Mouse (Mus musculus): ENCODE data around the gene Mctp2. TPM values are rescaled to one million over a fixed set of nuclear protein-coding genes. Genes with fewer than 3 reads are reported as not detected.
A peak's percentile ranks its signal among the peaks of the same experiment; 100 is the strongest.

The Mctp2 gene
- polyA plus RNA-seq (2014; fragmentation: Nextera tagmentation; extraction: Ambion mirVana), result 1.4 and 1.6 TPM in 2 replicates

DNA sequence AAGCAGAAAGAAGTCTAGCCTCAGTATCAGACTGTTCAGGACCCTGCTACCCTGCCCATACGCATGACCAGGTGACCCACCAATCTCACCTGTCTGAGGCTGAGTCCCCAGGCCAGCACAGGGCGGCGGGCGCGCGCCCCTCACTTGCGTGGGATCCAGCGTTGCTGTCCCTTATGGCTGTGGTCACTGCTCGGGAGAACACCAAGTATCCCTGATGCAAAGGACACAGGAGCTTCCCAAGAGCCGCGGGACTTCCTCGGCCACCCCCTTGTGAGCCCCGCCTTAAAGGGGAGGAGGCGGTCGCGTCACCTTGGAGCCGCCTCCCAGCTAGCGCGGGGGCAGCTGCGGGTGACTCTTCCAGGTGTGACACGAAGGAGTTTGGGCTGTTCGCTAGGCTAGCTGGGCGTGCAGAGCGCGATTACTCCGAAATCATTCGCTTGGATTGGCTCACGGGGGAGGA is at the start of gene Mctp2:
TSS of gene Mctp2 (minus strand) at position 227 of the 460 bp plus-strand sequence.
- Histone ChIP-seq H3K4me2 (ENCODE audit: low read depth, low read length) (peak within 1 kb of the TSS; percentile 98), H3K4me3 (ENCODE audit: low read depth, low read length) (peak within 1 kb of the TSS; percentile 60), H3K27ac (replicated peaks; ENCODE audit: low read depth, low read length) (0 out of 2 replicates have a peak within 1 kb of the TSS, but pooled peaks have one; percentile 8), H3K4me1 (ENCODE audit: control insufficient read depth, insufficient read depth, low read length) (0 out of 2 replicates have a peak, but pooled peaks cover 4% of the 10 kb centered on the region), H3K27me3 (replicated peaks; ENCODE audit: control insufficient read depth, insufficient read depth, low read length) (peaks cover 3% of the 10 kb centered on the region; the same call in 1 of the 2 replicates), H3K9ac (ENCODE audit: low read depth, low read length) (peak within 1 kb of the TSS; percentile 62), H3K9me3 (ENCODE audit: control insufficient read depth, low read length) (no peaks in the 10 kb centered on the region), H3K36me3 (ENCODE audit: control insufficient read depth, insufficient read depth, low read length) (no peaks in the 10 kb centered on the region)
- WGBS, result under 1% methylated on average over 28 of the region's 28 CpGs
- DNase-seq (ENCODE audit: low spot score) (peak; percentile 88), ATAC-seq (ENCODE audit: low read depth) (peak; percentile 92)

DNA sequence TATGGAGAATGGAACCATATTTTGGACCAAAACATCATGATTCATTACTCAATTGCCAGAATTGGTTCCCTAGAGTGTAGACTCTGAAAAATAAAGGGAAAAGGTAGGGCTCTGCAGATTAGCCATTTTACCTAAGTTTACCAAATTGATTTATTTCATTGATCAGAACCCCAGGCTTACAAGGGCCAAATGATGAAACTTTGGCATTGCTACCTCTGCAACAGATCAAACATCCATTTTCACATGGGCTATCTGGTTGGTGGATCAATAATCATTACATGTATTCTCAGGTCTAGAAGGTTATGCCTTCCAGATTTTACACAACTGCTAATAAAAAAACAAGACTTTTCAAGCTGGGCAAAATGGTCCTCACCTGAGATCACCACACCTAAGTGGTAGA is 39.5 kb upstream of the Mctp2 start:
- no peak for DNase-seq (ENCODE audit: low spot score)
- no peaks in the 10 kb centered on the region for H3K27me3 ChIP-seq (replicated peaks; ENCODE audit: control insufficient read depth, insufficient read depth, low read length)
- no peak overlapping the region for H3K4me2 ChIP-seq (ENCODE audit: low read depth, low read length)
- no peak overlapping the region for H3K9ac ChIP-seq (ENCODE audit: low read depth, low read length)
- ATAC-seq (ENCODE audit: low read depth), result no peak
- H3K4me1 ChIP-seq (ENCODE audit: control insufficient read depth, insufficient read depth, low read length), result no peaks in the 10 kb centered on the region
- H3K4me3 ChIP-seq (ENCODE audit: low read depth, low read length), result no peak overlapping the region
- no peaks in the 10 kb centered on the region for H3K9me3 ChIP-seq (ENCODE audit: control insufficient read depth, low read length)
- no peaks in the 10 kb centered on the region for H3K36me3 ChIP-seq (ENCODE audit: control insufficient read depth, insufficient read depth, low read length)
- no peak overlapping the region for H3K27ac ChIP-seq (replicated peaks; ENCODE audit: low read depth, low read length)

DNA sequence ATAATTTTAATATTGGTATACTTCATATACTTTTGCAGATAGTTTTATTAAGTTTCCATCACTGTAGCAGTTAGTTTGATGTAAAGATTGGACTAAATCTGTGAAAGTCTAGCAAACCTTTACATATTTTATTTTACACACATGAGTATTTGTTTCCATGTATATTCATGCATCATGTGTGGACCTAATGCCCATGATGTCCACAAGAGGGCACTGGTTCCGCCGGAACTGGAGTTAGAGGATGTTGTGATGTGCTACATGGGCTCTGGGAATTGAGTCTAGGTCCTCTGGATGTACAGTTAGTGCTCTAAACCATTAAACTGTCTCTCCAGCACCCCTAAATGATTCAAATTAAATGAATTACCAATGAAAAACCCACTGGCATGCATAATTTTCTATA is 37.3 kb upstream of the Mctp2 start:
- WGBS, result 64% methylated on average over 2 of the region's 2 CpGs
- H3K27me3 ChIP-seq (replicated peaks; ENCODE audit: control insufficient read depth, insufficient read depth, low read length), result no peaks in the 10 kb centered on the region
- no peak overlapping the region for H3K9ac ChIP-seq (ENCODE audit: low read depth, low read length)
- H3K4me3 ChIP-seq (ENCODE audit: low read depth, low read length), result no peak overlapping the region
- H3K4me2 ChIP-seq (ENCODE audit: low read depth, low read length), result no peak overlapping the region
- H3K36me3 ChIP-seq (ENCODE audit: control insufficient read depth, insufficient read depth, low read length), result no peaks in the 10 kb centered on the region
- H3K4me1 ChIP-seq (ENCODE audit: control insufficient read depth, insufficient read depth, low read length), result no peaks in the 10 kb centered on the region
- ATAC-seq (ENCODE audit: low read depth) (no peak), DNase-seq (ENCODE audit: low spot score) (no peak)
- no peak overlapping the region for H3K27ac ChIP-seq (replicated peaks; ENCODE audit: low read depth, low read length)
- no peaks in the 10 kb centered on the region for H3K9me3 ChIP-seq (ENCODE audit: control insufficient read depth, low read length)

DNA sequence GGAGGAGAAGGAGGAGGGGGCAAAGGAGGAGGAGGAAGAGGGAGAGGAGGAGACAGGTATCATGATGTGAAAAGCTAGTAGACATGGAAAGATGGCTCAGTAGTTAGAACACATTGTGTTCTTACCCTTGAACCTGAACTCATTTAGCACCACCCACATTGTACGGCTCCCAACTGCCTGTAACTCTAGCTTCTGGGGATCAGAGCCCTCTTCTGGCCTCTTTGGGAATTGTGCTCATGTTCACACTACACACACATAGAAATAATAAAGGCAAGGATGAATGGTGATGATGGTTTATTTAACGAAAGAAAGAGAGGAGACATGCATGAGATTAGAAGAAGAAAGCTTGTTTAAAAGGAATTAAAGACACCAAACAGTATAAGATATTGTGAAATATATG is 36.4 kb upstream of the Mctp2 start:
- no peak overlapping the region for H3K4me2 ChIP-seq (ENCODE audit: low read depth, low read length)
- no peak overlapping the region for H3K9ac ChIP-seq (ENCODE audit: low read depth, low read length)
- H3K27me3 ChIP-seq (replicated peaks; ENCODE audit: control insufficient read depth, insufficient read depth, low read length), result no peaks in the 10 kb centered on the region
- no peak for ATAC-seq (ENCODE audit: low read depth)
- no peaks in the 10 kb centered on the region for H3K9me3 ChIP-seq (ENCODE audit: control insufficient read depth, low read length)
- no peak overlapping the region for H3K27ac ChIP-seq (replicated peaks; ENCODE audit: low read depth, low read length)
- H3K4me1 ChIP-seq (ENCODE audit: control insufficient read depth, insufficient read depth, low read length), result no peaks in the 10 kb centered on the region
- H3K36me3 ChIP-seq (ENCODE audit: control insufficient read depth, insufficient read depth, low read length), result no peaks in the 10 kb centered on the region
- H3K4me3 ChIP-seq (ENCODE audit: low read depth, low read length), result no peak overlapping the region
- DNase-seq (ENCODE audit: low spot score), result no peak
- 61% methylated on average over 2 of the region's 2 CpGs for WGBS

DNA sequence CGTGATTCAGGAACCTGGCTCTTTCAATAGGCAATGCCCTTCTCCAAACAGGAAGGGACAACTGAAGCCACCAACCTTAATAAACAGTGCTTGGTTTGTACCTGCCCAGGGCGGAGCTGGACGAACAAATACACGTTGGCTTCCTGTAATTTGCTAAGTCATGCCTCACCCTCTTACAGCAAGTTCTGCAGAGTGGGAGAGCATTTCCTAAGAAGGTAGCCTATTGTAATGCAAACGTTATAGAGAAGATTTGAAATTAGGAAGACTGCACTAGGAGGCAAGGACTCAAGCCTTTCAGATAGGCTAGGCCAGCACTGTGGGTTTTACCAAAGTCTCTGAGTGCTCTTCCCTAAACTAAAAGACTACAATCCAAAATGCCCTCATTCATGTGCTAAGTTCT is 19.6 kb upstream of the Mctp2 start:
- H3K4me2 ChIP-seq (ENCODE audit: low read depth, low read length), result no peak overlapping the region
- H3K9ac ChIP-seq (ENCODE audit: low read depth, low read length), result no peak overlapping the region
- H3K27me3 ChIP-seq (replicated peaks; ENCODE audit: control insufficient read depth, insufficient read depth, low read length), result no peaks in the 10 kb centered on the region
- ATAC-seq (ENCODE audit: low read depth) (no peak), DNase-seq (ENCODE audit: low spot score) (no peak)
- no peak overlapping the region for H3K27ac ChIP-seq (replicated peaks; ENCODE audit: low read depth, low read length)
- no peak overlapping the region for H3K4me3 ChIP-seq (ENCODE audit: low read depth, low read length)
- H3K4me1 ChIP-seq (ENCODE audit: control insufficient read depth, insufficient read depth, low read length), result no peaks in the 10 kb centered on the region
- no peaks in the 10 kb centered on the region for H3K9me3 ChIP-seq (ENCODE audit: control insufficient read depth, low read length)
- no peaks in the 10 kb centered on the region for H3K36me3 ChIP-seq (ENCODE audit: control insufficient read depth, insufficient read depth, low read length)
- WGBS, result 59% methylated on average over 5 of the region's 5 CpGs

DNA sequence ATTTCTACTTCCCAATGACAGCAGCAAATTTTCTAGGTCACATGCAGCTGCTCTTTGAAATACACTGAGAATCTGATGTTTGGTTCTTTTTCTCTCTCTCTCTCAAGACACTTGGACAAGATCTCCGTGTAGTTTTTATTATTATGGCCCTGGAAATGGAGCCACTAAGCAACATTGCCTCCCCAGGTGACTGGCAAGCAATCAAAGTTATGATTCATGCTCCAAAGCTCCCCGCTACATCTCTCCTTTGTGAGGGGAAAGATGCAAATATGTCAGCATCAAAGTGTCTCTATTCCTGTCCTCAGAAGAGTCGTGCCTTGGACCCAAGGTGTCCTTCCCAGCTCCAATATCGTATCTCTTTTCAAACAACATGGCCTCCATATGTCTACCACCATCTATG is 14.5 kb upstream of the Mctp2 start:
- H3K4me1 ChIP-seq (ENCODE audit: control insufficient read depth, insufficient read depth, low read length), result no peaks in the 10 kb centered on the region
- no peaks in the 10 kb centered on the region for H3K9me3 ChIP-seq (ENCODE audit: control insufficient read depth, low read length)
- WGBS, result 76% methylated on average over 4 of the region's 4 CpGs
- ATAC-seq (ENCODE audit: low read depth) (no peak), DNase-seq (ENCODE audit: low spot score) (no peak)
- no peak overlapping the region for H3K4me2 ChIP-seq (ENCODE audit: low read depth, low read length)
- H3K9ac ChIP-seq (ENCODE audit: low read depth, low read length), result no peak overlapping the region
- H3K4me3 ChIP-seq (ENCODE audit: low read depth, low read length), result no peak overlapping the region
- no peaks in the 10 kb centered on the region for H3K27me3 ChIP-seq (replicated peaks; ENCODE audit: control insufficient read depth, insufficient read depth, low read length)
- no peak overlapping the region for H3K27ac ChIP-seq (replicated peaks; ENCODE audit: low read depth, low read length)
- no peaks in the 10 kb centered on the region for H3K36me3 ChIP-seq (ENCODE audit: control insufficient read depth, insufficient read depth, low read length)

DNA sequence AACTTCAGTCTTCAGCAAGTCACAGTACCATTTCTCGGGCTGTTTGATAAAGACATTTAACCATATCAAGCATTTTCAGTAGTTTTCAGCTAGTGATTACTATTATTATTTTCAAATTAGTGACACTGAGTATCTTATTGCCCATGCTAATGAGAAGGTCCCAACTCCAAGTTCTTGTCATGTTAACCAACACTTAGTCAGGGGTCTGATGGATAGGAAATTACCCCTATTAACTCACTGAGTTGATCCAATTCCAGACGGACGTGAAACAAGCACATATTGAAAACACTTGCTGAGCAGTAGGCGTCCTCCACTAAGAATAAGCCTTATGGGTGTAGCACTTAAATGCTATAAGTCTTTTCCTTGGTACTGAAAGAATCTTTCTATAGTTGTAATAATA is 14.0 kb upstream of the Mctp2 start:
- no peak overlapping the region for H3K9ac ChIP-seq (ENCODE audit: low read depth, low read length)
- H3K4me1 ChIP-seq (ENCODE audit: control insufficient read depth, insufficient read depth, low read length), result no peaks in the 10 kb centered on the region
- DNase-seq (ENCODE audit: low spot score) (no peak), ATAC-seq (ENCODE audit: low read depth) (no peak)
- H3K27me3 ChIP-seq (replicated peaks; ENCODE audit: control insufficient read depth, insufficient read depth, low read length), result no peaks in the 10 kb centered on the region
- H3K4me3 ChIP-seq (ENCODE audit: low read depth, low read length), result no peak overlapping the region
- 61% methylated on average over 4 of the region's 4 CpGs for WGBS
- H3K9me3 ChIP-seq (ENCODE audit: control insufficient read depth, low read length), result no peaks in the 10 kb centered on the region
- H3K27ac ChIP-seq (replicated peaks; ENCODE audit: low read depth, low read length), result no peak overlapping the region
- H3K36me3 ChIP-seq (ENCODE audit: control insufficient read depth, insufficient read depth, low read length), result no peaks in the 10 kb centered on the region
- H3K4me2 ChIP-seq (ENCODE audit: low read depth, low read length), result no peak overlapping the region

DNA sequence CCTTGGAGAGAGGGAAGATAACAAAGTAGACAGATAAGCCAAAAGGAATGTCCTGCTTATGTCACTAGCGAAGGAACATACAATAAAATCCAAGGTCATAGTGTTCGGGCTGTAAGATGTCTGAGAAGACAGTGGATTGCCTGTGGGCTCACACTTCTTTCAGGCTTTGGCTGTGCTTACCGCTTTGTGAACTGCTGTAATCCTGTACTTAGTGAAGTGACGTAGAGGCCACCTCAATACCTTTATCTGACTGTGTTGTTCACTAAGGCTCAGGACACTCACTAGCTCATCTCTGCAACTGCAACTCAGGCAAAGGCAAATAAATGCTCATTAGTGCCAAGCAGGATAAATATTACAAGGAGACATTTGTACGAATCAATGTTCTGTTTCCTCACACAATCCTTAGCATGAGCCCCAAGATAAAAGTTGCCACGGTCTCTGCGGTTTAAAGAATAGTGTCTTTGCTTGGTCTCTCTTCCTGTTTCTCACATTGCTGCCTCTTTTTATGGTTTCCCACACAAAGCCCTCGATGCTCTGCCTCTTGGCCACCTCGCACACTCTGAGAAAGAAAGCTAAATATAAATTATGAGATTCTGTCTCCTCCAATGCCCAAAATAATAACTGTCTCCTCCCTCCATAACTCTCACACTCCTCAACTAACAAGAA is 8.1 kb upstream of the Mctp2 start:
- no peaks in the 10 kb centered on the region for H3K27me3 ChIP-seq (replicated peaks; ENCODE audit: control insufficient read depth, insufficient read depth, low read length)
- 83% methylated on average over 9 of the region's 9 CpGs for WGBS
- no peaks in the 10 kb centered on the region for H3K4me1 ChIP-seq (ENCODE audit: control insufficient read depth, insufficient read depth, low read length)
- H3K9me3 ChIP-seq (ENCODE audit: control insufficient read depth, low read length), result no peaks in the 10 kb centered on the region
- H3K4me2 ChIP-seq (ENCODE audit: low read depth, low read length), result no peak overlapping the region
- no peak overlapping the region for H3K9ac ChIP-seq (ENCODE audit: low read depth, low read length)
- ATAC-seq (ENCODE audit: low read depth) (no peak), DNase-seq (ENCODE audit: low spot score) (no peak)
- no peaks in the 10 kb centered on the region for H3K36me3 ChIP-seq (ENCODE audit: control insufficient read depth, insufficient read depth, low read length)
- H3K4me3 ChIP-seq (ENCODE audit: low read depth, low read length), result no peak overlapping the region
- H3K27ac ChIP-seq (replicated peaks; ENCODE audit: low read depth, low read length), result no peak overlapping the region

DNA sequence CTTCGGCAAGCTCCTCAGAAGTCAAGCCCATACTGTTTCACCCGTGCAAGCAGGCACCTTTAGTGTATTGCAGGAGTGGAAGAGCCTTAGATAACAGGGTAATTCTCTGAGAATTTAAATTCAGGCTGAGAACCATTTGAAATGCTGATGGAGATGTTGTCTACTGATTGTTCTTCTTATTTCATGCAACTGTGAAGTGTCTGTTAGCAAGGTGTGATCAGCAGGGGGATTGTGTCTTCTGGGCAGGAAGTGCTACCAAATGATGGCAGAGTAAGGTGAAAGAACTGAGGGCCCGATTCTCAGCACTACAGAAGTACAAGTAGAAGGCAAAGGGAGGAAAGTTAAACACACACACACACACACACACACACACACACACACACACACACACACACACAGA is 7.5 kb upstream of the Mctp2 start:
- DNase-seq (ENCODE audit: low spot score) (no peak), ATAC-seq (ENCODE audit: low read depth) (no peak)
- H3K27me3 ChIP-seq (replicated peaks; ENCODE audit: control insufficient read depth, insufficient read depth, low read length), result no peaks in the 10 kb centered on the region
- no peak overlapping the region for H3K27ac ChIP-seq (replicated peaks; ENCODE audit: low read depth, low read length)
- no peaks in the 10 kb centered on the region for H3K36me3 ChIP-seq (ENCODE audit: control insufficient read depth, insufficient read depth, low read length)
- no peaks in the 10 kb centered on the region for H3K9me3 ChIP-seq (ENCODE audit: control insufficient read depth, low read length)
- H3K4me1 ChIP-seq (ENCODE audit: control insufficient read depth, insufficient read depth, low read length), result no peaks in the 10 kb centered on the region
- no peak overlapping the region for H3K4me2 ChIP-seq (ENCODE audit: low read depth, low read length)
- H3K9ac ChIP-seq (ENCODE audit: low read depth, low read length), result no peak overlapping the region
- H3K4me3 ChIP-seq (ENCODE audit: low read depth, low read length), result no peak overlapping the region
- 69% methylated on average over 3 of the region's 3 CpGs for WGBS
